Mouse (Mus musculus) spleen, postnatal 10 days (tissue): ENCODE measurements at regions not wholly inside any gene's neighbourhood (a gene's known extent, or its start where the extent isn't known, plus 50 kb on each side); places are given as distances from the start of the nearest gene placed in this dataset.

ENCODE experiments used
- DNase-seq, 2 experiments: peaks; one replicate each; pipeline ENCODE4 v3.0.0; 2021 to 2022; ENCODE audit warnings: low spot score in 2 of 2

- no peak for DNase-seq
Observed at GRCm38 (mm10) chr16:21274012-21274528, 69.5 kb downstream of the Ephb3 start.

GRCm38 (mm10) chr16:21277789-21278342 is 73.3 kb downstream of the Ephb3 start:
- no peak for DNase-seq

- DNase-seq = no peak
Observed at GRCm38 (mm10) chr16:21278387-21278786, 73.8 kb downstream of the Ephb3 start.

- DNase-seq = no peak
Observed at GRCm38 (mm10) chr16:21280200-21280627, 75.7 kb downstream of the Ephb3 start.

- no peak for DNase-seq
Observed at GRCm38 (mm10) chr16:21281958-21282730, 77.6 kb downstream of the Ephb3 start.

- no peak for DNase-seq
Observed at GRCm38 (mm10) chr16:21286099-21286498, 81.5 kb downstream of the Ephb3 start.

- DNase-seq = no peak
Observed at GRCm38 (mm10) chr16:21289528-21289927, 85.0 kb downstream of the Ephb3 start.

- no peak for DNase-seq
Observed at GRCm38 (mm10) chr16:21293010-21293409, 88.5 kb downstream of the Ephb3 start.

GRCm38 (mm10) chr16:21293569-21293968 is 89.0 kb downstream of the Ephb3 start:
- DNase-seq = no peak

- DNase-seq = no peak
Observed at GRCm38 (mm10) chr16:21294677-21295411, 90.3 kb downstream of the Ephb3 start.

- DNase-seq = no peak
Observed at GRCm38 (mm10) chr16:21295956-21296733, 91.6 kb downstream of the Ephb3 start.

- DNase-seq = no peak
Observed at GRCm38 (mm10) chr16:21296786-21297185, 92.2 kb downstream of the Ephb3 start.

GRCm38 (mm10) chr16:21298866-21299265 is 94.3 kb downstream of the Ephb3 start:
- no peak for DNase-seq

- no peak for DNase-seq
Observed at GRCm38 (mm10) chr16:21305859-21306258, 101.3 kb downstream of the Ephb3 start.

- DNase-seq = no peak
Observed at GRCm38 (mm10) chr16:21308513-21308912, 104.0 kb downstream of the Ephb3 start.

- DNase-seq = peak; percentile 11 to 52
Observed at GRCm38 (mm10) chr16:21310636-21311615, 106.4 kb downstream of the Ephb3 start.

- DNase-seq = no peak
Observed at GRCm38 (mm10) chr16:21311781-21312180, 107.2 kb downstream of the Ephb3 start.

GRCm38 (mm10) chr16:21315751-21316151 is 107.2 kb upstream of the Vps8 start:
- DNase-seq = no peak

- no peak for DNase-seq
Observed at GRCm38 (mm10) chr16:21318009-21318639, 104.8 kb upstream of the Vps8 start.
